Mouse (Mus musculus) neural tube, embryonic 12.5 days (tissue): ENCODE data around the gene BC030867. TPM values are rescaled to one million over a fixed set of nuclear protein-coding genes. Genes with fewer than 3 reads are reported as not detected.
A peak's percentile ranks its signal among the peaks of the same experiment; 100 is the strongest.

ENCODE experiments used
- ATAC-seq: fragments of 200-750 bp; cut with Nextera tagmentation; 2 replicates; pipeline ENCODE4 v1.8.0; 2017; ENCODE audit warnings: low read depth, mild to moderate bottlenecking, moderate TSS enrichment, moderate library complexity; ENCODE audit not compliant: low FRiP score
- H3K27ac ChIP-seq: fragments of 300-500 bp; sonication (generic); 2 replicates; pipeline ENCODE4 v1.5.1; 2016
- H3K27me3 ChIP-seq: fragments of 300-500 bp; sonication (generic); replicated peaks from 2 replicates; pipeline ENCODE4 v1.6.1; 2016; ENCODE audit warnings: mild to moderate bottlenecking
- H3K36me3 ChIP-seq: fragments of 300-500 bp; sonication (generic); 2 replicates; pipeline ENCODE4 v1.6.1; 2016; ENCODE audit warnings: mild to moderate bottlenecking
- H3K4me1 ChIP-seq: fragments of 300-500 bp; sonication (generic); 2 replicates; pipeline ENCODE4 v1.6.1; 2016
- H3K4me2 ChIP-seq: fragments of 300-500 bp; sonication (generic); replicated peaks from 2 replicates; pipeline ENCODE4 v1.6.1; 2016; ENCODE audit warnings: mild to moderate bottlenecking
- H3K4me3 ChIP-seq: fragments of 300-500 bp; sonication (generic); 2 replicates; pipeline ENCODE4 v1.5.1; 2016
- H3K9ac ChIP-seq: fragments of 300-500 bp; sonication (generic); 2 replicates; pipeline ENCODE4 v1.6.1; 2016; ENCODE audit warnings: mild to moderate bottlenecking
- H3K9me3 ChIP-seq: fragments of 300-500 bp; sonication (generic); 2 replicates; pipeline ENCODE4 v1.6.1; 2016; ENCODE audit warnings: mild to moderate bottlenecking
- WGBS: fragments of 180-500 bp; shearing (Covaris S2); methylation state at CpG from one replicate; pipeline ENCODE4 v1.1.7; 2016; 5-methylcytosine and 5-hydroxymethylcytosine counted together
- polyA plus RNA-seq: library from polyadenylated mRNA; unstranded; fragments of >200 nt; fragmentation: Nextera tagmentation; extraction: Ambion mirVana; gene quantifications from 2 replicates; pipeline ENCODE4 v1.2.1, GENCODE M21; 2016

Gene BC030867
- polyA plus RNA-seq: 10.0 and 11.6 TPM in 2 replicates

DNA sequence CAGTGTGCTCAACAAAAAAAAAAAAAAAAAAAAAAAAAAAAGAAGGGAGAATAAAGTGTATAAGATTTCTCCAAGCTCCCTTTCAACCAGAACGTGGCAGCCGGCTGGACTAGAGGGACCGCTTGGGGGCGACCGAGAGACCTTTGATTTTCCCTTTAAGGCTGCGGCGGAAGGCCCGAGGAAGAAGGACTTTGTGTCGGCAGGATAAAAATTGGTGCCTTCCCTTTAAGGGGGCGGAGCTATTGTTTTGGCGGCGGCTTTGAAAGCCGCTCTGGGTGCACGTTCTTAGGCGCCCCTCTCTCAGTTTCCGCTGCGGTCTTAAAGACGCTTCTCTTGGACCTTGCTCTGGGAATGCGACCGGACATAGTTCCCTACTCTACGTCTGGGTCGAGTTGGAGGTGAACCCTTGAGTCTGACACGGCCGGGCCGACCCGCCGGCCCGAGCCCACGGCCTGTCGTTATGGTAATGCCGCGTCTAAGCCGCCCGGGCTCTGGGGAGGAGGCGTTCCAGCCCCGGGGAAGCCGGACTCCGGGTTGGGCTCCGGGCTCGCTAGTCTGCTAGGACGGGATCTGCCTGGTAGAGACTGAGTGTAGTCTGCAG lies at the start of gene BC030867:
Gene BC030867, plus strand, starts transcription at position 253 of the 601 bp plus-strand sequence.
- peak within 1 kb of the TSS; percentile 58 for H3K4me3 ChIP-seq
- peak within 1 kb of the TSS; percentile 92 for H3K4me2 ChIP-seq
- ATAC-seq: no peak; the same call in 1 of the 2 replicates
- H3K4me1 ChIP-seq: peaks cover 27% of the 10 kb centered on the region
- H3K9ac ChIP-seq: peak within 1 kb of the TSS; percentile 56; the same call in 1 of the 2 replicates
- H3K36me3 ChIP-seq: peaks cover 4% of the 10 kb centered on the region
- no peak within 1 kb of the TSS for H3K27ac ChIP-seq
- no peaks in the 10 kb centered on the region for H3K27me3 ChIP-seq
- no peaks in the 10 kb centered on the region for H3K9me3 ChIP-seq
- WGBS: under 1% methylated on average over 41 of the region's 41 CpGs

DNA sequence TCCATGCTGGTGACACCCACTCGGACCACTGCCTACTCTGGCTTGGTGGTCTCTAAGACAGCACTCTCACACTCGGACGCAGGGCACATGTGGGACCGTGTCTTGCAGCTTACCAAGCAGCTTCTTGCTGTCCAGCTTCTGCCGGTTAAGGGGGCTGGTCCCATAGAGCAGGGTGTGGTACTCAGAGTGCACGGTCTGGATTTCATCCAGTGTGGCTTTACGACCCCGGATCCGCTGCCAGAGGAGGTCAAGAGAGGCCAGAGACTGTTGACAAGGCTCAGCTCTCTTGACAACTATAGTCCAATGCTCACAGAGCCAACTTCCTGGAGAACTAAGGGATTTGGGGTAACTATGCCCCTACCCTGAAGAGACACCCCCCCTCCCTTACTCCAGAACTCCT lies 48.8 kb upstream of the BC030867 start:
- Histone ChIP-seq H3K4me3 (no peak overlapping the region), H3K9me3 (no peaks in the 10 kb centered on the region), H3K4me1 (no peaks in the 10 kb centered on the region; the same call in 1 of the 2 replicates), H3K9ac (no peak overlapping the region), H3K27me3 (no peaks in the 10 kb centered on the region), H3K36me3 (peaks cover 97% of the 10 kb centered on the region), H3K4me2 (no peak overlapping the region), H3K27ac (no peak overlapping the region)
- 78% methylated on average over 9 of the region's 9 CpGs for WGBS
- no peak for ATAC-seq

DNA sequence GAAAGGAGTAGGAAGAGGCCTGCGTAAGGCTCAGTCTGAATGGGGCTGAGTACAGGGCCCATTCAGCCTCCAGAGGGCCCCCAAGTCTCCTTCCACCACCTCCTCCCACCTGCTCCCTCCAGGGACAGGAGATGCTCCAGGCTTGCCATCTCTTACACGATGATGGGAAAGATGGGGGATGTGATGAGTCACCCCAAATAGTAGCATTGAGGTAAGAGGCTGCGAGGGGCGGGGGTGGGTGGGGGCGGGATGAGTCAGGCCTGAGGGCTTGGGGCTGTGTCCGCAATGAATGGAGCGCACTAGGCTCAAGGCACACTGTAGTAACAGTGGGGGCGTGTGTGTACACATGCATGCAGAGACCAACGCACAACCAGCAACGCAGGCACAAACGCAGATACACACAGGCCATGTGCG lies 47.3 kb upstream of the BC030867 start:
- Histone ChIP-seq H3K4me2 (no peak overlapping the region), H3K27ac (no peak overlapping the region), H3K9ac (no peak overlapping the region), H3K4me3 (no peak overlapping the region), H3K4me1 (peaks cover 2% of the 10 kb centered on the region; the same call in 1 of the 2 replicates), H3K36me3 (peaks cover 97% of the 10 kb centered on the region), H3K27me3 (no peaks in the 10 kb centered on the region), H3K9me3 (no peaks in the 10 kb centered on the region)
- no peak for ATAC-seq
- WGBS: 79% methylated on average over 12 of the region's 12 CpGs

DNA sequence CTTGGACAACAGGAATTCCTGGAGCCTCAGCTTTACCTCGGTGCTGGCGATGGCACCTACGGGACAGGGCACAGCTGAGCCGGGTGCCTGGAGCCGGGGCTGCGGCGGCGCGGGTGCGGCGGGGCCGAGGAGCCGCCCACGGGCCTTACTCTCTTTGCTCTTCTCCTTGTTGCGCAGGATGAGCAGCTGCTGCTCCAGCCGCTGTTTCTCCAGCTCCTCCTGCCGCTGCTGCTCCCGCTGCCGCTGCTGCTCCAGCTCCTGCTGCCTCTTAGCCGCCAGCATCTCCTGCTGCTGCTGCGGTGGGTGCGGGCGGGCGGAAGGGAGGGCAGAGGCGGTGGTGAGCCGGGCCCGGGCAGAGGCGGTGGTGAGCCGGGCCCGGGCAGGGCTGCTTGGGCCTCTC lies 42.2 kb upstream of the BC030867 start:
- Histone ChIP-seq H3K9me3 (no peaks in the 10 kb centered on the region), H3K4me1 (peaks cover 32% of the 10 kb centered on the region), H3K4me3 (no peak overlapping the region), H3K27ac (no peak overlapping the region), H3K36me3 (peaks cover 54% of the 10 kb centered on the region), H3K4me2 (no peak overlapping the region), H3K27me3 (no peaks in the 10 kb centered on the region; the same call in 1 of the 2 replicates), H3K9ac (0 out of 2 replicates have a peak overlapping the region, but pooled peaks have one; percentile 35)
- WGBS: 57% methylated on average over 30 of the region's 30 CpGs
- ATAC-seq: no peak

DNA sequence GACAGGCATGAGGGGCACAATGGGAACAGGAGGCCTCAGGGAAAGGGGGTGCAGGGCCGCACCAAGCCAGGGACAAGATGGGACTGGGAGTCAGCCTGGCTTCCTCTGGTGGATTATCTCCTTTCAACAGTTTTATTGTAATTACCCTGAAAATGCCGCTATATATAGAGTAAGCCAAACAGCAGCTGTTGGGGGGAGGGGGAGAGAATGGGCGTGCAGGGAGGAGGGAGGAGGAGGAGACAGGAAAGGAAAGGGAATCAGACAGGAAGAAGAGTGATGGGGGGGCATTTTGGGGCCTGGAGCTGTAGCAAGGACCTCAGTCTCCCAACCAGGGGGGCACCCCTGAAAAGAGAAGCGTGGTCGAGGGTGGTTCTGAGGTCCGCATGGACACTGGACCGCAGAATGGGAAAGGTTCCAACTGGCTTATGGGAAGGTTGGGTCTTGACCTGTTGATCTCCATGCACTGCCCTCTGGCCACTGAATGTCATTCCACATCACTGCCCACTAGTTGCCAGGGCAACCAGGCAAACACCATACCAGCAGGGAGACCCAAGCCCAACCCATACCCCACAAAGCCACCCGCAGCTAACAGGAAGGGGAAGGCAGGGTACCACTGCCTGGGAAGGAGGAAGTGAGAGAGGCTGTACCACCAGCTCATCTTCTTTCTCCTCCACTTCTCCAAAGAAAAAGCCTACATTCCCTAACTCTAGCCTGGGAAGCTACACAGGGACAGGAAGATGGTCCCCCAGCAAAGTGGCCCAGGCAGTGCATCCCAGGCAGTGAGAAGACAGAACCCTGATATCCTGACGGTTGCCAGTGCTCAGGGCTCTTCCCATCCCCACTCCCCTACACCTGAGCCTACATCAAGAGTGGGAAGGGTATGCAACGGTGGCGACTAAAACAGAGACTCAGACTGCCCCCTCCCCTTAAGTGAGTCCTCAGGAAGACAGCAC lies 40.6 kb upstream of the BC030867 start:
- 0 out of 2 replicates have a peak overlapping the region, but pooled peaks have one; percentile 20 for H3K4me2 ChIP-seq
- no peak overlapping the region for H3K9ac ChIP-seq
- H3K36me3 ChIP-seq: peaks cover 44% of the 10 kb centered on the region
- no peak overlapping the region for H3K27ac ChIP-seq
- H3K27me3 ChIP-seq: no peaks in the 10 kb centered on the region; the same call in 1 of the 2 replicates
- peaks cover 39% of the 10 kb centered on the region for H3K4me1 ChIP-seq
- no peak for ATAC-seq
- 28% methylated on average over 11 of the region's 11 CpGs for WGBS
- no peak overlapping the region for H3K4me3 ChIP-seq
- H3K9me3 ChIP-seq: no peaks in the 10 kb centered on the region

DNA sequence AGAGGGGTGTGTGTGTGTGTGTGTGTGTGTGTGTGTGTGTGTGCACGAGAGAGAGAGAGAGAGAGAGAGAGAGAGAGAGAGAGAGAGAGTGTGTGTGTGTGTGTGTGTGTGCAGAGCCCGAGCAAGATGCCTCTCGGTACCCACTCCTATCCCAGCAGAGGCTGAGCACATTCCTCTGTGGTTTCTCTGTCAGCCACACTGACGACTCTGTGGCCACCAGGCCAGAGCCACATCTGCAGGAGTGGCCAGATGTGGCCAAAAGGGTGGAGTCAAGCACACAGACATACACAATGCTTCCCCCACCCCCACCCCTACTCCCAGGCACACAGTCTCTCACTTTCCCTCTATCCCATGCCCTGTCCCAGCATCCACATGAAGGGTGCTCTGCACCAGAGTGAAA lies 39.8 kb upstream of the BC030867 start:
- peaks cover 39% of the 10 kb centered on the region for H3K4me1 ChIP-seq
- ATAC-seq: no peak
- H3K36me3 ChIP-seq: peaks cover 38% of the 10 kb centered on the region
- no peaks in the 10 kb centered on the region; the same call in 1 of the 2 replicates for H3K27me3 ChIP-seq
- H3K9ac ChIP-seq: no peak overlapping the region
- H3K4me2 ChIP-seq: no peak overlapping the region
- no peak overlapping the region for H3K27ac ChIP-seq
- WGBS: 55% methylated on average over 4 of the region's 4 CpGs
- H3K9me3 ChIP-seq: no peaks in the 10 kb centered on the region
- no peak overlapping the region for H3K4me3 ChIP-seq

DNA sequence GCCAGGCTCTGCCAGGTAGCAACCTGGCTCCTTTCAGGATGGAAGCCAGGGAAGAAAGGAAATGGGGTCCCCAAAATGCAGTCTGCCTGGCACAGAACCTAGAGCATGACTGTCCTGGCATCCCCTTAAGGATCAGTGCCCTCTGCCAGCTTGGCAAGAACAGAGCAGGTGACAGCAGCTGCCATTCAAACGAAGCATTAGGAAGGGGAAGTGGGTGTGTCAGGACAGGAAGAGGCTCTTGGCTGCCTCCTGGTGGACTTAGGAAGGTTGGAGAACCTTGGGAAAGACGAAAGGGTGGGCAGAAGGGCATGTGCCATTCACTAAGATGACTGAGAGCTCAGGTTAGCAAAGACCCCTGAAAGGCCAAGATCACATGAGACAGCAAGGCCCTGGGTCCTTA lies 38.9 kb upstream of the BC030867 start:
- peaks cover 48% of the 10 kb centered on the region for H3K4me1 ChIP-seq
- no peak for ATAC-seq
- no peak overlapping the region for H3K9ac ChIP-seq
- peaks cover 29% of the 10 kb centered on the region for H3K36me3 ChIP-seq
- 24% methylated on average over 2 of the region's 2 CpGs for WGBS
- H3K27me3 ChIP-seq: no peaks in the 10 kb centered on the region; the same call in 1 of the 2 replicates
- H3K9me3 ChIP-seq: no peaks in the 10 kb centered on the region
- H3K27ac ChIP-seq: no peak overlapping the region
- no peak overlapping the region for H3K4me2 ChIP-seq
- no peak overlapping the region for H3K4me3 ChIP-seq

DNA sequence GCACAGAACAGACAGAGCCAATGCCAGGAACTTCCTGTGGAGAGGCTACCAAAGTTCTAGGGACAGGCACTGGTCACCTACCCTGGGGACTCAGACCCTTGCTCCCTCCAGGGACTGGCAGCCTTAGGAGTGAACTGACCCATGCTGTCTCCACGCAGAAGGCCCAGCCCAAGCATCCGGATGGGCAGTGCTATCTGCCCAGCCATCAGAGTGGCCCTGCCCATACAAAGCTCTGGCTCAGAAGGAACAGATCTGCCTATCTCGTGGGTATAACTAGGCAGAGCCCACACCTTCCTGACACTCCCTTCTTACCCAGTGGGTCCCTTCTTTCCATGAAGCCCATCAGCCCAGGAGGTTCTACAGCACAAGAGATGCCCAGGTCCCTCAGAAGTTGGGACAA lies 38.5 kb upstream of the BC030867 start:
- Histone ChIP-seq H3K27ac (no peak overlapping the region), H3K27me3 (no peaks in the 10 kb centered on the region; the same call in 1 of the 2 replicates), H3K9me3 (no peaks in the 10 kb centered on the region), H3K4me3 (no peak overlapping the region), H3K36me3 (peaks cover 25% of the 10 kb centered on the region), H3K9ac (no peak overlapping the region), H3K4me1 (peaks cover 52% of the 10 kb centered on the region), H3K4me2 (no peak overlapping the region)
- no peak for ATAC-seq
- 74% methylated on average over 3 of the region's 3 CpGs for WGBS

DNA sequence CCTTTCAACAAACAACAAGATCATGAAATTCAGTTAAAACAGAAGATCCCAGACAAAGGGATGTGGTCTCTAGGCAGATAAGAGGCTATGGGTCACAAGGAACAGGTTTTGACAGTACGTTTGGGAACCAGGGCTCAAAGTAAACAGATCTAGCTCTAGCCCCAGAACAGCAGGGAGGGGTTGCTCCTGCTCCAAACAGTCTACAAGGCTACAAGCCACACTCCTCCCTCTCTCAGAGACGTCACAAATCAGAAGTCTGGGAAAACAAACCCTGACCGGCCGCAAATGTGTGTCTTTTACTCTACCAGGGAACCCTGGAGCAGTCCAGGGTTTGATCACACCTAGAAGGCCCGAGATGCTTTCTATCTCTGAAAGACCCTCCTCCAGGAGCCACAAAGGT lies 37.7 kb upstream of the BC030867 start:
- Histone ChIP-seq H3K4me2 (no peak overlapping the region), H3K4me1 (peaks cover 60% of the 10 kb centered on the region), H3K36me3 (peaks cover 17% of the 10 kb centered on the region), H3K4me3 (no peak overlapping the region), H3K9me3 (no peaks in the 10 kb centered on the region), H3K27me3 (no peaks in the 10 kb centered on the region; the same call in 1 of the 2 replicates), H3K27ac (no peak overlapping the region), H3K9ac (no peak overlapping the region)
- ATAC-seq: no peak
- 58% methylated on average over 5 of the region's 5 CpGs for WGBS

DNA sequence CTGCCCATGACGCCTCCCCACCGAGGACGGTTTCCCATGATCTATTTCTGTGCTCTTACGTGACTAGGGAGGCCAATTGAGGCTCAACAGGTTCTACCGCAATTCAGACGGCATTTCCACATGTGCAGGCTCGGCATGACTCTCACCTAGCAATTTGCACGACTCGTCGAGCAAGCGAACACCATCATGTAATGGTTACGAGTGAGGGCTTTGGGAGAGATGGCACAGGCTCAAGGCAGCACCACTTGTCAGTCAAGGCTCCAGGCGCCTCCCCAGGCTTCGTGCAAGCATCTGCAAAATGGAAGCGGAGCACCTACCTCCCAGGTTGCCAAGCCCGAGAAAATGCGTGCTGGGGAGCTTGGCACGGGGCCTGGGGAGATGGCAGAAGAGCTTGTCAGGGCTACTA lies 36.7 kb upstream of the BC030867 start:
- Histone ChIP-seq H3K9me3 (no peaks in the 10 kb centered on the region), H3K9ac (no peak overlapping the region), H3K4me3 (no peak overlapping the region), H3K27ac (no peak overlapping the region), H3K36me3 (peaks cover 8% of the 10 kb centered on the region), H3K27me3 (no peaks in the 10 kb centered on the region; the same call in 1 of the 2 replicates), H3K4me2 (no peak overlapping the region), H3K4me1 (peaks cover 60% of the 10 kb centered on the region)
- 70% methylated on average over 18 of the region's 18 CpGs for WGBS
- no peak for ATAC-seq

DNA sequence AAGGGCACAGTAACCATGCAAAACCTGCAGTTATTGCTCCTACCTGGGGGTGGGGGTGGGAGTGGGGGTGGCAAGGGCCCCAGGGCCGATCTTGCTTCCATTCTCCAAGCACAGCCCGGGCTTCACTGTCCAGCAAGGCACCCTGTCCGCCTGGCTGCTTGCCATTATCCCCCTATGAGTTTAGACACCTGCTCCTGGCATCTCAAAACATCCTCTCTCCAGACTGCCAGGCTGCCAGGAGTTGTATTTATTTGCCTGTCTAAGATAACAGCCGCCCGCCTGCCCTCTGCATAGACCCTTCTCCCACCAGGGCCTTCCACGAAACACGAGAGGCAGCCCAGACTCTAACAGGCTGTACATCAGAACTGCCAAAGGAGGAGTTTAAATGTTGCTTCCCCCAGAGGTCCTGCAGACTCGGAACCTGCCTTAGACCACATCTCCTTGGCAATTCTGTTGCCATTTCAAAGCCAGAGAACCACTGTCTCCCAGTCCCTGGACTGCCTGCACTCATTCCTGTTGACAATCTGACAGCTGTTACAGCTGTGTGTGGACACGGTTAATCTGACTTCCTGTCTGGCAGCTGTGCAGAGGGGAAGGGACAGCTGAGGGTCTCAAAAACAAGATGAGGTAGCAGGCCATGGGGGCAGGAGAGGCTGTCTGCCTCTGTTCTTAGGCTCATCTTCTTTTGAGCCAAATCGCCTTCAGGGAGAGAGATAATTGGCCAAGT lies 34.1 kb upstream of the BC030867 start:
- Histone ChIP-seq H3K4me1 (peaks cover 68% of the 10 kb centered on the region), H3K27ac (no peak overlapping the region), H3K4me3 (no peak overlapping the region), H3K4me2 (0 out of 2 replicates have a peak overlapping the region, but pooled peaks have one; percentile 9), H3K27me3 (no peaks in the 10 kb centered on the region), H3K9ac (no peak overlapping the region), H3K36me3 (peaks cover 18% of the 10 kb centered on the region), H3K9me3 (no peaks in the 10 kb centered on the region)
- 61% methylated on average over 10 of the region's 10 CpGs for WGBS
- no peak for ATAC-seq
